Mouse (Mus musculus) kidney, postnatal 25 days (tissue): ENCODE results near the gene Fer.

Experiments
- DNase-seq, 2 experiments: peaks; one replicate each; pipeline ENCODE4 v3.0.0; 2021; ENCODE audit warnings: mixed read lengths in 2 of 2

The Fer gene

DNA sequence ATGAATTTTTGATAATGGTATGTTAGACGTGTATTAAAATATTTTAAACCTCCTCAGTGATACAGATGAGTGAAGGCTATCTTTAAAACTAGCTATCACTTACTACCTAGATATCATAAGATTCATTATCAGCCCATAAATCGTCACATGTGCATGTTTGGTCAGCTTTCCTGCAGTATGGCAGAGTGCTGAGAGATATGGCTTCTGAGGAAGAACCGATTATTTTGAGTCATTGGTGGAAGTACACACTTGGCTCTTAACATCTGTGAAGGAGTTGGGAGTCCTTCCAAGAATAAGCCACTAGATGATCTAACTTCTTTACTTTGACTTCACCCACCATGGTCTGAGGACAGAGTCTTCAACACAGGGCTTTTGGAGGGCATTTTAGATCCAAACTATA is 117.3 kb downstream of the Fer start:
- DNase-seq, result no peak

DNA sequence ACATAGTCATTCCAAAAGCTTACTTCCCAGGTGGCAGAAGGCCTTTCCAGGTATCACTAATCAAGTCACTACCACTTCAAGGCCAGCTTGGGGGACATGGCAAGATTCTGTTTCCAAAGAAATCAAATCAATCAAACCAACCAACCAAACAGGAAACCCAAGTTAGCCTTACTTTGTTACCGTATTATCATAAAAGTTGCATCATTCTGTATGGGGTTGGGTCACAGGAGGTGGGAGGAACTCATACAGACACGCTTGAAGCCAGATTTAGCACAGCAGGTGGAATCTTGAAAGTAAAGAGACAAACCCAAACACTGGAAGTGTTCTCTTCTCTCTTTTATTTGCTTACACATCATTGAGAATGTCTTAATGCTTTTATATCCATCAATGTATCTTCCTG is 125.8 kb downstream of the Fer start:
- no peak for DNase-seq

DNA sequence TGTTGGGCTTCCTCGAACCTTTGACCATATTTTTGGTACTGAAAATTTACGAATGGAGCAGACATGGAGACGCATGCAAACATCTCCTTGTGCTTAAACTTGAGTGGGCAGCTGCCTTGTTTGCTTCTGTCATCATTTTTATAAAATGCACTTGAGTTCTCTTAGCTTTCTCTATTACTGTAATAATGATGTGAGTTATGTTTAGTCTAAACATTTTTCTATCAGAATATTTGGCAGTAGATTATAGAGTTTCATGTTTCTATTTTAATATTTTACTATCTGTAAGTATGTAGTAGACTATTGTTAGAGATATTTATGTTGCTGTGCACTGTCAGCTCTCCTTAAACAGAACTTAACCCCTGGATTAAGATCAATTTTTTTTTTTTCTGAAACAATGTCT is 128.3 kb downstream of the Fer start:
- no peak for DNase-seq

DNA sequence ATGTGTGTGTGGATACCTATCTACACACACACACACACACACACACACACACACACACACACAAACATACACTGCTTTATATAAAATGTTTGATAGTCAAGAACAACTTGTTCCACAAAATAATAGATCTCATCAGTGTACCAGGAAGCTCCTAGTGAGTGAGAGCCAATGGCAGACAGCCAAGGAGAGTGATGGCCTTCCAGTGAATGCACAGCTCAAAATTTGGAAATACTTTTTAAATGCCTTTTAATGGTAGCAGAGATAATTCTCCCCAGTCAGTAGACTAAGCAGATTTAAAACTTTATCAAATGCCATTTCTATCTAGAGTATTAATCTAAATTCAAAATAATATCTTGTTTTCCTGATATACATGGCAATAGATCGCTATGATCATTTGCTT is 133.1 kb downstream of the Fer start:
- peak in 1 of 2 experiments; percentile 25 for DNase-seq

DNA sequence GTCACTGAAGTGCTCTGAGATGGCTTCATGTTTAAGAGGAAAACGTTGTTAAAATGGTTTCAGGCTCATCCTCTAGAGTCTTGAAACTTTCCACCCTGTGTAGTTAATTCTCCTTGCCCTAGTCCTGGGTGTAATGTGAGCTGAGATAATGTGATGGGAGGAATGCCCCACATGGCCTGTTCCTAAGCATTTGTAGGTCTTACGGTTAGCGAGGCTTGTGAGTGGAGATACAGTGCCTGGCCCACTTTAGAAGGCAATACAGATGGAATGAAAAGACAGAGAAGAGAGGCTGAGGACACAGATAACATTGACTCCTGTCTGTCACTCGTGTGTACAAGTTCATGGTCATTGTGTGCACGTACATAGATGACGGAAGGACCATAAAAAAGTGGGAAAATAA is 134.8 kb downstream of the Fer start:
- DNase-seq, result no peak

DNA sequence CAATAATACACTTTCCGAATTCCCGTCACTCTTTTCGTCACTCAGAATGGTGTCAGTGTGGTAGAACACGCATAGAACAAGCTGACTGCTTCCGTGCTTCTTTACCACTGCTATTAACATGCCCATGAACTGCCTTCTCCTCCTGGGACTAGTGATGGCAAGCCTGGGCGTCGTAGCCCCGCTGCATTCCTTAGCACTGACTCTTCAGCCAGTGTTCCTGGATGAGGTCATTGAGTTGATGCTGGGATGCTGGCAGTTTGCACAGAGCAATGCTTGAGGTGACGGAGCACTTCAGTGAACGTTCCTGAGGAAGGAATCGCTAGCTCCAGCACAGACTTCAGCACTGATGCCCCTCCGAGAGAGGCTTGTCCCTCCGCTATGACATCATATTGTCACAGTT is 140.6 kb downstream of the Fer start:
- no peak for DNase-seq

DNA sequence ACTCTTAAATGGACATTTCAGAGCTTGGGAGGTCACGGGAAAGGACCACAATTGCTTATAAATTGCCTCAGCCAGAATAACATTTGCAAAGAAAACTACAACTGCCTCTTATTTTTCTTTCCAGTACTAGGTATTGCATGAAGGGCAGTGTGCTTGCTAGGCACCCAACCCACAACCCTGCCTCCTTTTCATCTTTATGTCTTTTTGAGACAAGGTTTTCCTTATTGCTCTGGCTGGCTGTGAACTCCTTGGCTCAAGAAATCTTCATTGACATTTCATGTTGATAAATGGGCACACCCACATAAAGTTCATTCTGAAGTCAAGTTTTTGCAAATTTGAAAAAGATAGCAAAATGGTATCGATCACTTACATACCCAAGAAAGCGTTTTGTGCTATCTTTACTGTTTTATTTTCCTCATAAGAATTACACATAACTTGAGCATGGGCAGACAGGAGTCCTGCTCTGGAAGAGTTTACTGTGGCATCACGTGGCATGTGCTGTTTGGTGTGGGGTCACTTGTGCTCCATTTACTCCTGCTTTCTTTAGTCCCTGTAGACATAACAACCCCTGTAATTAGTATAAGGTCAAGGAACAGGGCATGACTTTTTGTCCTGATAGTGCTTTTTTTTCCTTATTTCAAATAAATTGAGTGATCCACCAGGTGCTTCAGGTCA is 142.8 kb downstream of the Fer start:
- DNase-seq, result no peak

DNA sequence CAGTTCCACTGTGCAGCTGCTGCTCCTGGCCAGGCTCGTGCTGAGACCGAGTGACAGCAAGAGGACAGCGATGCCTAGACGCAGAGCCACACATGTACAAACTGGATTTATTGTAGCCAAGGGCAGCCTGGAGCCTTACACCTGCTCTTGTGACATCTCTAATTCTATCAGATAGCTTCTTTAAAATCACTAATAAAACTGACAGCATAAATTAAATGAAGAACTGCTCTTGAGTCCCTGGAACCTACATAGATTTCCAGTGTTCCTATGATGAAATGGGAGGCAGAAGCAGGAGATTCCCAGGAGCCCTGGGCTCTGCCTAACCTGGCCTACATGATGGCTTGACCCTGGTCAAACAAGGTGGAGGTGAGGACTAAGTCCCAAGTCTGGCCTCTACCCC is 153.7 kb downstream of the Fer start:
- DNase-seq, result no peak

DNA sequence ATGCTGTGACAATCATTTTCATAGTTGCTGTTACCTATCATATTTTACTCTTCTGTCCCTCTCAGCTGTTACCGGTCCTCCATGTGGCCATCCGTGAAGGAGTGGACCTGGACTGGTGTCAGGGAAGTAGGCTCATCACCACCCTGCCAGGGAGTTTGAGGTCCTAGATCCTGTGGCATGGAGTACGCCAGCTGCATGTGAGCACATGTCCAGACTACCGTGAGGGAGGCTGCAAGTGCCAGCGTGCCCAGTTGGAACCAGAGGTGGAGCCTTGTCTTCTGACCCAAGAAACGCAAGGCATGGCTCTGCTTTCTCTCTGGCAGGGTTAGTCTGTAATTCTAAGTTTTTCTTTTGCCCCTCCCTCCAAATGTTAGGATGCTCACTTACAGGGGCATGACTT is 155.4 kb downstream of the Fer start:
- DNase-seq, result no peak

DNA sequence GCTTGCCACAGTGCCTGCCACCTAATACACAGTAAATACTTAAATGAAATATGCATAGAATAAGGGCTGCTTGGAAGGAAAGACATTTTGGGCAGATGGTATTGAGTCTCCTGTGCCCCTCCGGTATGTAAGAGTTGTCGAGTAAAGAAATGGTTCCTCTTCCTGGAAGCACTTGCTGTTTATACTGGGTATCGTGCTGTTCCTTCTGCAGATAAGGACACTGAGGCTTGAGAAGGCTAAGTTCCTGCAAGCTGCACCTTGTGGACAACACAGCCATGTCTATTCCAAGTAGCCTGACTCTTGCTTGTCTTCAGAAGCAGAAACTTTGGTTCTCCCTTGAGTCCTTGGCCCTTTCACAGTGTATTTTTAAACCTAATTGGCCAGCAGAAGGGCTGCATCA is 156.0 kb downstream of the Fer start:
- DNase-seq, result no peak

DNA sequence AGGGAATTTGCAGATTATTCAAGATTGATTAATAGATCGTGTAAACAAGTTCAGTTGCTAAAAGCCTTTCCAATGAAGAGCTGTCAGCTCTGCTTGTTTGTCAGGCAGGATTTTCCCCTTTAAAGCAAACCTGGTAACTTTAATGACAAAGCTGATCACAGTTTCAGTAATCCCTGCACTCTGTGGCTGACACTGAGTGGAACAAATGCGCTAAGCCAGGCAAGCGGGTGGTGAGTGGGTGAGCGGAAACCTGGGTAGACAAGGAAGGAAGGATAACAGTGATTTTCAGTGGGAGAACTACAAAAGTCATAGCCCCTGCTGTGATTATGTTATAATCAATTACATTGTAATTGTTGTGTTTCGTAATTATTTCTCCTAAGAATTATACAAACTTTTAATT is 156.8 kb downstream of the Fer start:
- no peak for DNase-seq

DNA sequence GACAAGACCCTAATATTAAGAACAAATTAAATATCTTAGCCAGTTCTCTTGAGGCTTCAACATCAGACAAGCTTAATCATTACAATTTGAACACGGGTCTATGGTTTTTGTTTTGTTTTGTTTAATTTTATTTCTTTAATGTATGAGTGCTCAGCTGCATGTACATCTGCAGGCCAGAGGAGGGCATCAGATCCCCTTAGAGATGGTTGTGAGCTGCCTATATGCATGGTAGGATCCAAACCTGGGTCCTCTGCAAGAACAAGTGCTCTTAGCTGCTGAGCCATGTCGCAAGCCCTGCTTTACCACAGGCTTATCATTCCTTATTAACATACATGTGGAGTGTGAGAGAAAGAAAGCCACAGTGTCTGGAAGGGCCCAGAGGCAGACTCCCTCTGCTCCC is 163.6 kb downstream of the Fer start:
- DNase-seq, result no peak

DNA sequence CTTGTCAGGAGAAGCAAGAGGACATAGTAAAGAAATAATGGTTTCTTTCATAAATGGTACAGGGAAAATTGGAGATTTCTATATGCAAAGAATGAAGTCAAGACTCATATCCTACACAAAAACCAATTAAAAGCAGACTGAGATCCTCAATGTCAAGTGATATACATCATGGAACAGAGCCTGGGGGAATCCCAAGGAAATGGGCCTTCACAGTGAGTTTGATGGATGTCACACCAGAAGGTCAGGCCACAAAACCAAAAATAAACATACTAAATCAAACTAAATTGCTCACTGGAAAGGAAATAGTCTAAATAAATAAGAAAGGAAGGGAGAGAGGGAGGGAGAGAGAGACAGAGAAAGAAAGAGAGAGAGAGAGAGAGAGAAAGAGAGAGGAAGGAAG is 178.9 kb downstream of the Fer start:
- no peak for DNase-seq

DNA sequence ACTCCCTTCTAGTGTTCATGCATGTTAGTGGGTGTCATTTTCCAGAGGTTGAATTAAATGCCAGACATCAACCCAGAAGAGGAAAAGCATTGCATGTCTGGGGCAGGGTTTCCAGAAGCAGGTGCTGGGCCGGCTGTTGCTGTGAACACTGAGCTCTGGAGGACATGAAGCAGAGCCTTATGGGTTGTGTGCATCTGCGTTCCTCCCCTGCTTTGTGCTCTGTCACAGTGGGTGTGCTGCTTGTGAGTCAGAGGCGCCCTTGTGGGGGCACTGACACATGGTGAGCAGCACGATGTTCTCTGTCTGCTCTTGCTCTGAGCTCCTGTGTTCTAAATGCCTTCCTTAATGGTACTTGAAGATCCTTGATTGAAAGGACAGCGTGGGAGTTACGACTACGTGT is 182.5 kb downstream of the Fer start:
- DNase-seq, result no peak

DNA sequence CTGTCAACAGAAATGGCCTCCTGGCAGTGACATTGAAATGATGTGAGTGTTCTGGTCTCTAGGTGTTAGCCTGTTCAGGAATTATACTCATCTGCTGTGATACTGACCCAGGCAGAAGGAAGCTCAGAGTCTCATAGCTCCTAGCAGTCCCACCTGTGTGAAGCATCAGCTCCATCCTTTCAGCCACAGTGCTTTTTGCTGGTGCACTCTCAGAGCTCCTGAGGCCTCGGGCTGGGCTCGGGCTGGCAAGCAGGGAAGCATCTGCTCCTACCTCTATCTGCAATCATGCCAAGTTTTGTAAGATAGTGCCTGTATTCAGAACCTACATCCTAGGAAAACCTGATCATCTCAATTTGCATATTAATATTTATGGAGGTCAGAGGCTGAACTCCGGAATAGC is 183.7 kb downstream of the Fer start:
- DNase-seq, result no peak

DNA sequence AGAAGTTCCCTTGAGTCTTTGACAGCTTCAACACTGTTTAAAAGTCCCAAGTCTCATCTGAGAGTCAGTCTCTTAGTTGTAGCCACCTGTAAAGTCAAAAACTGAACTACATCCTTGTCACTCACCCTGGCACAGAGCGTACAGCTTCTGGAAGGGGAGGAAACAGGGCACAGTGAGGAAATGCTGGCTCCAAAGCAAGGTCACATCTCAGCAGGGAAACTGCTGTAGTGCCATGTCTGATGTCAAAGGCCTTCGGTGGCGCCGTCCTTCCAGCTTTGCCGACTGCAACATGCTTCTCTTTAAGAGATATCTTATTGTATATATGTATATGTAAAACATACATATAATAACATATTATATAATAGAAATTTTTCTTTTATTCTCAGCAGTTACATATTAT is 188.0 kb downstream of the Fer start:
- DNase-seq, result no peak

DNA sequence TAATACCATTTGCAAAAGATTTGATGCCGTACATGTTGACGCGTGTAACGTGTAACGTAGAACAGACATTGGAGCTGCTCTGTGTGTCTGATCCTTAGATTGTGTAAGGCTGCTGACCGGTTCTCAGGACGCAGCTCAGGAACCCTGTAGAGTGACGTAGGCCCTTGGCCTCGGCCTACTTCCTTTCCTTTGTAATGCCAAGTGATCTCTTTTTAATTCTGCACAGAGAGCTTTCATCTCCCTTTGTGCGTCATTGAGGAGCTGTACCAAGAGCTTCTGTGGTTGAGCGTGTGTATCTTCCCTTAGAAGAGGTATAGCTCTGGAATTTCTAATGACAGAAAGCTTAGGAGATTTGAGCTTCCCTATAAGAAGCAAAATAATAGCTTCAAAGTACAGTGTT is 190.8 kb downstream of the Fer start:
- DNase-seq, result no peak

DNA sequence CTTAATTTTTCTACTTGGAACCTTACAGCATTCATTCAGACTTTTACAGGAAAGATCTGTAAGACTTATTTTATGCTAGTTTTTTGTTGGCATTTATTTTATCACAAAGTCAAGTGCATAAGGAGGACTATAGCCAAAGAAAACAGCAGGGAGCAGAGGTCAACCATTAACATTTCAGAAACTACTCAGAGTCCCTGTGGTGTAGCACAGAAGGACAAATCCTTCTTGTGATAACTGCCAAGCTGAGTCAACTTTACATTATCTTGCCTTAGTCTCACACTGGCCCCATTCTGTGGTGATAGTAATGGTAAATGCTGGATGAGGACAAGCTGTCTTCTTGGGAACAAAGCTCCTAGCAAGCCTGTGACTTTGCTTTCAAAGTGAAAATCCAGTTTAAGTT is 197.7 kb downstream of the Fer start:
- DNase-seq, result peak in 1 of 2 experiments; percentile 24

DNA sequence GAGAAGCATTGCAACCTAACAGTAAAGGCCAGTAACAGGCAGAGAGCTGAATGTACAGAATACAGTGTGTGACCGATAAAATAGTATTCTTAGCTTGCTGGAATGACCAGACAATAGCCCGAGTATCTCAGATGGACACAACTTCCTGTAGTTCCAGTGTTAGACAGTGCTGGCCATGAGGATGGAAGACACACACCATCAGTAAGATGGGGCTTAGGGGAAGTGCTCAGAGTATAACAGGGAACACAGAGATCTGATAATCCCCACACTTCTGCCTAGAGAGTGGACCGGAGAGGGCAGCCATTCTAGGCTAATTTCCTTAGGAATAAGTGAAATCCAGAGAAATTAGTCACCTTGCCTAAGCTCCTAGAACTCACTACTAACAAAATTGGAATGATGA is 202.4 kb downstream of the Fer start:
- DNase-seq, result no peak

DNA sequence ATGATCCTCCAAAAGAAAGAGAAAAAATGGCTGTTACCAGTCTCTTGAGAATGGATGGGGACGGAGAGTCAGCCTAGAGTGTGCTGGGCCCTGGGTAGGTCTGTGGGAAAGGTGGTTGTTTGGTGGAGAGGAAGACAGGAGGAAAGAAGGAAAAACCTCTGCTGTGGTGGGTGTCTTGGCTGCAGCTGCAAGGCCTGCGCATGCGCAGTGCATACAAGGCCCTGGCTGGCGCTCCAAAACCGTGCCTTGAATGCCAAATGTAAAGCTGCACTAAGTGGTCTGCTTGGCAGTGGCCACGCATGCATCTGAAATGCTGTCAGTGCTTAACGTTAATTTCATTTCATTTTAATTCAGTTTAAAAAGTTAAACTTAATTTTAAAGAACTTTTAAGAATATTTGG is 214.5 kb downstream of the Fer start:
- DNase-seq, result no peak

DNA sequence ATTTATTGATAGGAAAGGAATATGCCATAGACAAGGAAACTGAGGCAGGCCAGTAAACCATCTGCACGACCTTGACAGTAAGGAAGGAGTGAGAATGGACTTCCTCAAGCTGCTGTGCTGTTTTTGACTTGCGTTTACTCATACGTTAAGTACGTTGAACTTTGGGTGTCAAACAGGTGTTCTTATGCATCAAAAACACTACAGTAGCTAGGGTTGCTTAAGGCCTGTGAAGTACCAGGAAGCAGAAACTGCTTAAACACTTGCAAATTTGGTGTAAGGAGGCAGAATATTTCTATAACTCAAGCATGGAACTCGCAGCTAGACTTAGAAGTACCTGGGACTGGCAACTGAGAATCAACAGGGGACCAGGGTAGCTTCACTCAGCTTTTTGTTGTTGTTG is 221.9 kb downstream of the Fer start:
- DNase-seq, result no peak

DNA sequence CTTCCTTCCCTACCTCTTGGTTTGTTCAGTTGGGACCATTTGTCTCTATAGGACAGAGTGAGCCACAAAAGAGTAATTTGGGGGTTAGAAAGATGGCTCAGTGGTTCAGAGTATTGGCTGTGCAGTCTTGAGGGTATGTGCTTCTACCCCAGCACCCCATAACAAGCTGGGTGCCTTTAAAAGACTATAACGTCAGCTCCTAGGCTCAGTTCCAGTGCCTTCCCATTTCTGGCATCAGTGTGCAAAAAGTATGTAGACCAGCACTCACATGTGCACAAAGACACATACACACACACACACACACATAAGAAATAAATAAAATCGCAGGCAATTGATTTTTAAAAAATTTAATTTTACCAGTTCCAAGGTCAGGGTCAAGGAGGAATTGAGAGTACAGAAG is 222.6 kb downstream of the Fer start:
- no peak for DNase-seq

DNA sequence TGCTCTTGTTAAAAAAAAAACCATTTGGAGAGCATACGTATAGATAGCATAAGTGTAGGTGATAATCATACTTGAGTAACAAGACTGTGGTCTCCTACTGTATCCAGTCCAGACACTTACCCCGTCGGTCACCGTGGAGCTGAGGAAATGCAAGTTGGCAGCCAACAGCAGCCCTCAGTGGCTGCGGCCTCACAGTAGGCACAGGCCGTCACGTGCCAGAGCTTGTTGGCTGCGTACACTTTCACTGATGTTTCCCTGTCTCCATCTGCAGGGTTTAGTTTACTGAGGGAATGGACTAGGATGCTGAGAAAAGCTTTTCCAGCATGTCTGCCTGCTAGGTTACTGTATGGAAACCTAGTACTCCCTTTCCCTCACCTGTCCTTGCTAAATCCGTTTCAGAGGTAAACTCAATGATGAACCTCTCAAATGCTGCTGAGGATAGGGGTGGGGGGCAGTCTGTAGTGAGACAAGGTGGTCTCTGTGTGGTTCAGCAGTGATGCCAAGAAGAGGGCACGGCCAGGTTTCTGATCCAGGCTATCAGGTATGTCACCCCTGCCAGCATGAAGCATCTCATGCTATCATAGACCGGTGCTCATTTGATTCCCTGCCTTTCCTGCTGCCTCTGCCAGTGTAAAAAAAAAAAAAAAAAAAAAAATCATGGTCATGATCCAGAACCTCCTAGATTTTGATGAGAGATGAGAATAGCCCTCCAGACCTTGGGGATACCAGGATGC is 224.2 kb downstream of the Fer start:
- DNase-seq, result no peak

DNA sequence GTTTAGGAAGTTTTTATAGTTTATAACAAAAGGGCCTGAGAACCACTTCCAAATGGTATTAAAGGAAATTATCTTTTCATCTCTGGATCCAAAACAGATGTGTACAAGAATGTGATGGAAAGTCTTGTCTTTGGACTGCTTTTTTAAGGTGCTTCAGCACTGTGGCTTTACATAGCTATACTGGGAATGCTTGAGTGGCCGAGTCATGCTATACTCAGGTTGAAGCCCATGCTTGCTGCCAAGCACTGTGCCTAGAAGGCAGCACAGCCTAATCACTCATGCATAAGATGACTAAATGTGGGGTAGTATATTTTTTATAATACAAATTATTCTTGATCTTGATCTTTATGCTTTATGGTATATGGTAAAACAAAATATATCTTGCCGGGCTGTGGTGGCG is 225.0 kb downstream of the Fer start:
- DNase-seq, result no peak

DNA sequence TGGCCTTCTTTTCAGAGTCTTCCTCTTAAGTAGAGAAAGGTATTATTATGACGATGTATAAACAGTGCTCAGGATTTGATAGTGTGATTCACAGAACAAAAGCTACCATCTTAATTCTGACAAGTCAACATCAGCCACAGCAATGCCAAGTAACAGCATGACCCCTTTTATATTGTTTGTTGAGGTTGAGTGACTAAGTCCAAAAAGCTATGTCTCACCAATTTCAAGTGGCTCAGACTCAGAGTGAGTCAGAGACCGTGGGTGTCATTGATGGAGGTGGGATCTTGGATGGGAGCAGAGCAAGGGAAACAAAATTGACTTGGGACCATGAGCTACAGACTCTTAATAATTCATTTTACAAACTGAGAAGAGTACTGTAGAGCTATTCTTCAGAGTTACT is 230.9 kb downstream of the Fer start:
- DNase-seq, result no peak
